Mouse (Mus musculus) erythroid progenitor cell, adult 5-6 weeks (primary cell): ENCODE results near the gene Lrrc29. TPM values are rescaled to one million over a fixed set of nuclear protein-coding genes. Genes with fewer than 3 reads are reported as not detected.

Experiments used
- ATAC-seq: replicated peaks from 2 replicates; pipeline ENCODE4 v1.8.0; 2016; ENCODE audit warnings: moderate number of reproducible peaks, mild to moderate bottlenecking, moderate TSS enrichment, inconsistent platforms; ENCODE audit not compliant: poor library complexity, low FRiP score, severe bottlenecking
- total RNA-seq, 2 experiments: library from RNA; stranded (forward) in 1 of 2; stranded (reverse) in 1 of 2; fragments of 150-400 nt in 1 of 2; fragments of 186-747, 209-891 nt in 1 of 2; gene quantifications; 2 replicates each; pipeline versions ENCODE4 v1.2.3 to v1.2.4; 2015 to 2017; ENCODE audit warnings: low replicate concordance in 2 of 2

Lrrc29 gene
- total RNA-seq (2015; ENCODE audit: low replicate concordance) (23.4 and 26.8 TPM in 2 replicates), total RNA-seq (2017; ENCODE audit: low replicate concordance) (24.8 and 31.7 TPM in 2 replicates)

DNA sequence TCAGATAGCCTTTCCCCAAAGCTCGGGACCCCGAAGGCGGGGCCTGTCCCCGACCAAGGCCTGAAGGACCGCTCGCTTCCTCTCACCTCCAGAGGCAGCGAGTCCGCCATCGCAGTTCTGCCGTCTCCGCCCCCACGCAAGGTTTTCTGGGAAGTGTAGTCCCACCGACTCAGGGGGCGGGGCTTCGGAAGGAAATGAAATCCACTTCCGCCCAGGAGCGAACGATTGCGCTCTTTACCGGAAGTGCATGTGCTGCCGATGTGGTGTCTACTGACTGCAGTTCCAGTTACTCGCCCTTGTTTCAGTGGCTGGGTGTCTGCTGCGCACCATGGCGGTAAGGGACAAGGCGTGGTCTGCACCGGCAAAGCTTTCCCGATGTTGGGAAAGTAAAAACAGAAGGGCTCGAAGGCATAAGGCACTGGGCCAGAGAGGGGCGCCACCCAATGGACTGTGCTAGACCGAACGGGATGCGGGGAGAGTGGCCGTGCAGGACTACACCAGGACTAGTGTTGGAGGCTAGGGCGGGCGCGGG lies at the start of gene Lrrc29, which contains the start of gene Tmem208:
TSS of gene Lrrc29 (minus strand) at position 138 of the 532 bp plus-strand sequence.
TSS of gene Tmem208 (plus strand) at position 214 of the 532 bp plus-strand sequence.
- peak; percentile 80 for ATAC-seq

GRCm38 (mm10) chr8:105374513-105374966 lies 48.5 kb upstream of the Lrrc29 start:
- peak; percentile 54 for ATAC-seq

DNA sequence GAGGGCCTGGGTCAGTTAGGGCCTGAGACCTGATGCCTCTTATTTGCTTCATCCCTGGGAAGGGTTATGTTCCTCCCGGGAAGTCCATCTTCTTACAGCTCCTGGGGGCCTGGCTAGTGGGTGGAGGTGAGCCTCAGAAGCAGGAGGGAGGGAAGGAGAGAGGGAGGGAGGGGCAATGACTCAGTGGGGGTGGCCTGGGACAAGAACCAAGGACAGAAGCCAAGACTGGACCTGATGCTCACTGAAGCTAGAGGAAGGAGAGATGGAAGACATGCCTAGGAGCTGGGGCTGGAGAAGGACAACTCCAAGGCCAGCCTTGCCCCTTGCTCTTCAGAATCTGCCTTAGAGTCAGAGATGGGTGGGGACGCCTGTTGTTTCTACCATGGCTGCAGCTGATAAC lies 47.0 kb upstream of the Lrrc29 start, which contains the start of gene Plekhg4:
TSS of gene Plekhg4 (plus strand) at position 243 of the 400 bp plus-strand sequence.
- no peak for ATAC-seq

DNA sequence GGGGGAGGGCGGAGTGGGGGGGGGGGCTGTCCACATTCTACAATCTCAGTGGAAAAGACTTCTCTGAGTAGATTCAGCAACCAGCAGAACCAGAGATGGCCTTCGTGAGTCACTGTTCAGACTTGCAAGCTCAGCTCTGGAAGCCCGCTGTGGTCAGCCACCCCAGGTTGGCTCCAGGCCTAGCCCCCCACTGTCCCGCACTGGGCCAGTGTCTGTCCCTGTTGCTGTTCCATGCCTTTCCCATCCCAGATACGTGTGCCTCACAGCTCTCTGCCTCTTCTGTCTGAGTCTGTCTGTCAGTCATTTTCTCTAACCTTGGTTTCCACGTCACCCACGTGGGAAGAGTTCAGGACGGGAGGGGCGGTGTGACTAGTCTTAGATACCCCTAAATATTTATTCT lies 46.4 kb upstream of the Lrrc29 start:
- no peak for ATAC-seq

GRCm38 (mm10) chr8:105367107-105367506 lies 41.0 kb upstream of the Lrrc29 start:
- ATAC-seq = no peak

DNA sequence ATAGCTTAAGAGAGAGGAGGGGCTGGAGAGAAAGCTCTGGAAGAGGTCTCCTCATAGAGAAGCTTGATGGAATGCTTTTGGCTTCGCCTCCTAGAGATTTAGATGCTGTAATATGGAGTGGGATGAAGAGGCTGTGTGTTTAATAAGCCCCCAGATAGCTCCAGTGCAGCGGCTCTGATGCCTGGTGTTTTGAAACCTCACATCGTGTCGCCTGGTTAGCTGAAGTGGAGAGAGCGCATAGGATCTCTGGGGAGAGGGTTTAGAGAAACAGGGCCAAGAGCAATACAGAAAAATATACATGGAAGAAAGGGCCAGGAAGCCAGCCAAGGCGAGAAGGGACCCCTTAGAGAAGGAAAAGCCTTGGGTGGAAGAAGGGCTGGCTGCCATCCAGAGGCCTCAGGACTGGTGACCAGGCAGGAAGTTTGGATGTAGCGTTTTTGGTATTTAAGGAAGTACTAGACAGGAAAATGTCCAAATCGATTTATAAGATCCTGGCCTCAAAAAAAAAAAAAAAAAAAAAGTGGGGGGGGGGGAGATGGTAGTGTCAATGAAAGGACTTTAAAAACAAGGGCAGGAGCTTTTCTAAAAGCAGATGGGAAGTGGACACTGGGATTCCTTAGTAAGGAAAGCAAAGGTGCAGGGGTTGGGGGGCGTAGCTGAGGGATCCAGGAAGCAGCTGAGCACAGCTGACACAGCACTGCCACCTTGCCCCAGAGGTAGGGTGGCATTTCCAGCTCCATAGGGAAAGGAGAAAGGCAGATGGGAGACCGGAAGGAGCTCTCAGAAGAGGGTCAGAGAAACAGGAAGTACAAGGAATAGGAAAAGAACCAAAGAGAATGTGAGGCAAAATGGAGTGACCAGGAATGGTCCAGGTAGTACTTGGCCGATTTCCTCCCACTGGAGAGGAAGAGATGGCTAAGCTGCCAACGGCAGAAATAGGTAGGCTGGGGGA lies 35.9 kb upstream of the Lrrc29 start:
- ATAC-seq = no peak

DNA sequence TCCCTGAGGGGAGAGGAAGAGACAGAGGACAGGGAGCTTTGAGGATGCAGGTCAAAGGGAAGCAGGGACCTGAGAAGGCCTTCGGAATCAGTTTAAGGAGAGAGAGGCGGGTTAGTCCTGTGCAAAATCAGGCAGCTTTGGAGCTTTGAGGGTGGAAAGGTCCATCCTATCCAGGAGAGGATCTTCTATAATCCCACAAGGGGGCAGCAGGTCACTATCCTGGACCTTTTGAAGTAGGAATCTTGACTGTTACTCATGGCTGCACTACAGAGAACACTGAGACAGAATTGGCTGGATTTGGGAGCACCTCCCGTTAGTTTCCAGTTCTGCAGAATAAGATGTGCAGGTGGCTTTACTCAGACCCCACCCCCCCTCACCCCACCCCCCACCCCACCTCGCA lies 33.6 kb upstream of the Lrrc29 start:
- no peak for ATAC-seq

- no peak for ATAC-seq
These were observed 33.1 kb upstream of the Lrrc29 start for GRCm38 (mm10) chr8:105359208-105359607.

DNA sequence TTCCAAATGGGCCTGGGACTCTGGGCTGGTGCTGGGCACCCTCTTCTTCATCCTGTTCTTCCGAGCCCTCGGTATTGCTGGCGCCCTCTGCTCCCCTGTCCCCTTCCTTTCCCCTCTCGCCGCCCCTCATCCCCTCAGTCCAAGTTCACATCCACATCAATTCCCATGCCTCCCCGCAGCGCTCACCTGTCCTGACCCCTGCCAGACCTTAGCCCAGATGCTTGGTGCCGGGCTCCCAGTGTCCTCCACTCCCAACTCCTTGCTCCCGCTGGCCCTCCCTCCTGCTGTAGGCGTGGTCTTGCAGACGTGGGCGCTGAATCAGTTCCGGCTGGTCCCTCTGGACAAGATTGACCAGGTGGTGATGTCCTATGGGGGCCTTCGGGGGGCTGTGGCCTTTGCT lies 30.6 kb upstream of the Lrrc29 start:
- no peak for ATAC-seq

DNA sequence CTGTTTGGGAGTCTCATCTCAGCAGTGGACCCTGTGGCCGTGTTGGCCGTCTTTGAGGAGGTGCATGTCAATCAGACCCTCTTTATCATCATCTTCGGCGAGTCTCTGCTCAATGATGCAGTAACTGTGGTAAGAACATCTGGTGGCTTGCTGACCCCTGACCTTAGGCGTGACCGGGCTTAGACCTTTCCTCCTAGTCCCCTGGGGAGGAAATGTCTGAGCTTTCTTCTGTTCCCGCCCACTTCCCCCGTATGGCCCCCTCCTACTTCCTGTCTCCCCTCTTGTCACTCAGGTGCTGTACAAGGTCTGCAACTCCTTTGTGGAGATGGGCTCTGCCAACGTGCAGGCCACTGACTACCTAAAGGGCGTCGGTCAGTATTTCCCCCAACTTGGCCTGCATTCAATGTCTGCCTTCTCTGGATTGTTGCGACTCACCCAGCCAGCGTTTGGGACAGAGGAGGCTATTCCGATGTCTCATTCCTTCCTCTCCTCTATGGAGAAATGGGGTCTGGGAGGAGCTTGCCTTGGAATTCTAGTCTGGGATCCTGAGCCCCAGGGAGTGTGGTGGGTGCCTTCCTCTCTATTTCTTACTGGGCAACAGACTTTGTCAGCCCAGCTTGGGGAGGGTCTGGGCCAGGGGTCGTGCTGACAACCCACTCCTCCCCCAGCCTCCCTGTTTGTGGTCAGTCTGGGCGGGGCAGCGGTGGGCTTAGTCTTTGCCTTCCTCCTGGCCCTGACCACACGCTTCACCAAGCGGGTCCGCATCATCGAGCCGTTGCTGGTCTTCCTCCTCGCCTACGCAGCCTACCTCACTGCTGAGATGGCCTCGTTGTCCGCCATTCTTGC lies 29.3 kb upstream of the Lrrc29 start:
- no peak for ATAC-seq

- no peak for ATAC-seq
These were observed 28.5 kb upstream of the Lrrc29 start for GRCm38 (mm10) chr8:105354549-105354948.

DNA sequence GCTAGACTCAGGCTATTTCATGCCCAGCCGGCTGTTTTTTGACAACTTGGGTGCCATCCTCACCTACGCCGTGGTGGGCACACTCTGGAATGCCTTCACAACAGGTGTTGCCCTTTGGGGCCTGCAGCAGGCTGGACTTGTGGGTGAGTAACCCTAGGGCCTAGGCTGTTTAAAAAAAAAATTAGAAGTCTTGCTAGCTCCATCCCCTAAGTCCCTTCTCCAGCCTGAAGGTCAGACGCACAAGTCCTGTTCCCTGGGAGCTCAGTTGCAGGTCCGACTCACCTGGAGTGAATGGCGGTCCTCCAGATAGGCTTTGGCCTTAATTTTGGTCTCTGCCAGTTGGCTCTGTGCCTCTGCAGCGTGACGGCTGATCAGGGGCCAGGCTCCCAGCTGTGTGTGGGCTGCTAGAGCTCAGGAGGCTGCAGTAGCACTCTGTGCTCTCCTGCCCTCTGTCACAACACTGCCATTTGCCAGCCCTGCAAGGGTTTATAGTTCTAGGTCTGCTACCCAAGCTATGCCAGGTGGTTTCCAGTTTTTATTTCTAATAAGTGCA lies 27.6 kb upstream of the Lrrc29 start:
- ATAC-seq = no peak

GRCm38 (mm10) chr8:105350186-105350585 lies 24.1 kb upstream of the Lrrc29 start:
- ATAC-seq = no peak

DNA sequence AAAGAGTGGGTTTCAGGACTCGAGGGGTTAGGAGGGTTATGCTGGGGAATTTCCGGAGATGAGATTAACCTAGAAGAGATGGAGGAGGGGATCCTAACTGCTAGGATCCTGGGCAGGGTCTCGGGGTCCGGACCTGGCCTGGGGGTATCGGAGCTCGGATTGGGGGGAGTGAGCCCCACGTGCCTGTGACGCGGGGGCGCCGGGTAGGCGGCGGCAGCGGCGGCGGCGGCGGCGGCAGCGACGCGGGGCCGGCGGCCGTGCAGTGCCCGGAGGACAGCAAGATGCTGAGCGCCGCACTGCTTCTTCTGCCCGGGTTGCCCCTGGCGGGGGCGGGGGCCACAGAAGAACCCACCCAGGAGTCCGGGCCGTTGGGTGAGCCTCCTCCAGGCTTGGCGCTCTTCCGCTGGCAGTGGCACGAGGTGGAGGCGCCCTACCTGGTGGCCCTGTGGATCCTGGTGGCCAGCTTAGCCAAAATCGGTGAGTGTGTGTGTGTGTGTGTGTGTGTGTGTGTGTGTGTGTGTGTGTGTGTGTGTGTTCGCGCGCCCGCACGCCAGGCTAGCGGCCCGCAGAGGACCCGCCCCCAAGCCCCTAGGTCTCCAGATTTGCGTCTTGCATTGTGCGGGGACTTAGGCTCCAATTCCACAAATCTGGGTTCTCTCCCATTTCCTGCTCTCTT lies 23.2 kb upstream of the Lrrc29 start:
- no peak for ATAC-seq

GRCm38 (mm10) chr8:105348450-105349095 lies 22.5 kb upstream of the Lrrc29 start, which contains the start of gene Slc9a5:
Gene Slc9a5, plus strand, starts transcription at chr8:105348843.
- ATAC-seq = no peak

DNA sequence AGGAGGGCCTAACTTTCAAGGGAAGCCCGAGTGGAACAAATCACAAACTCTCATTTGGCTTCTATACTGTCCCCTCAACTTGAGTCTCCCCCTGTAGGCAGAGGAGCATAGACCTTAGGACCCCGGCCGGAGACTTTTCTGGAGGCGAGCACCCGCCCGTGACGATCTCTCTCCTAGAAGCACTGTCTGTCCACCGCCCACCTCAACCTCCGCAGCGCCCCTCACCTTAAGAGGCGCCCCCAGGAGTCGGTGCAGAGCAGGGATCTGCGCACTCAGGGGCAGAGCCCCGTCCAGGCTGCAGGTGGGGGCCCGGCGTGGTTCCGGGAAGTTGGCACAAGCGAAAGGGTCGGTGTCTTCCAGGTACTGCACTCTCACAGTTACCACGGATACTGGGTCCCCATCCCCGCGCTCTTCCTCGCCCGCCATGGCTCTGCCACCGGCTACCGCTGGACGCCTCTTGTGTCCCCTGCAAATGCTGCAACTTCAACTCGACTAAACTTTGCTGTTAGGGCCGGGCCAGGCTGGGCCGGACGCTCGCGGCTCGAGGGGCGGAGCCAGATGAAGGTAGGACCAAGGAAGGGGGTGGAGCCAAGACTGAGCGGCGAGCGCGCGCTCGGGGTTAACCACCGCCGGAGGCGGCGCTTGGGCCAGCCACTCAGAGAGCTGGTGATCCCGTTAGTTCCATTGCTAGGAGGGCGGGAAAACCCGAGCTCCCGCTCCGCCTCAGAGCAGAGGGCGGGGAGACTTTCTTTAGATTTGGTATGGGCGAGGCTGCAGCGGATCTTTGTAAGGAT lies 21.5 kb upstream of the Lrrc29 start, which contains the start of gene Fhod1:
TSS of gene Fhod1 (minus strand) at position 526 of the 794 bp plus-strand sequence.
- peak; percentile 98 for ATAC-seq

GRCm38 (mm10) chr8:105346611-105347427 lies 20.7 kb upstream of the Lrrc29 start:
- ATAC-seq = 0 out of 2 replicates have a peak, but pooled peaks have one; percentile 1
